13 mouse cellular contexts compared by ENCODE assay signal in genomic region chr7:24286090-24286489, GRCm38 (mm10). TPM values are rescaled to one million over a fixed set of nuclear protein-coding genes. Genes with fewer than 3 reads are reported as not detected.
DNase-seq lines count a peak whose midpoint lies in the region; ATAC-seq and TF ChIP-seq lines count a peak whose summit lies in the region.
"Had no signal": no experiment of that assay in that cellular context is flagged by ENCODE, and none has a peak within 500 bp of the region (broad histone marks: within the 10 kb centered on the region; RNA-seq: fewer than 3 reads in every experiment).

No protein-coding gene starts in this region.

- peaks cover 4% of the 10 kb centered on the region; the same call in 1 of the 2 replicates for H3K9me3 ChIP-seq in embryonic facial prominence, embryonic 10.5 days
- no peaks in the 10 kb centered on the region for H3K9me3 ChIP-seq in forebrain, postnatal 0 days (ENCODE audit: low read length)
- H3K9me3 ChIP-seq in midbrain, embryonic 10.5 days (replicated peaks): no peaks in the 10 kb centered on the region
- H3K9me3 ChIP-seq: liver, embryonic 15.5 days had no signal

- DNase-seq in kidney, adult 2 months: no peak
- DNase-seq in kidney, postnatal 14 days: no peak
- DNase-seq in thymus, postnatal 0 days (ENCODE audit: low spot score): peak; percentile 25
- DNase-seq in thymus, adult 18-20 months: no peak
- DNase-seq in embryonic facial prominence, embryonic 10.5 days (ENCODE audit: low spot score): peak; percentile 5
- no peak for DNase-seq in forebrain, postnatal 0 days
- no peak for DNase-seq in midbrain, embryonic 10.5 days (ENCODE audit: low spot score)
- DNase-seq: kidney, postnatal 36 days had no signal

- H3K4me1 ChIP-seq in kidney, adult 2 months (ENCODE audit: control insufficient read depth, insufficient read depth, low read length): no peaks in the 10 kb centered on the region
- H3K4me1 ChIP-seq in embryonic facial prominence, embryonic 10.5 days: no peaks in the 10 kb centered on the region
- no peaks in the 10 kb centered on the region for H3K4me1 ChIP-seq in forebrain, postnatal 0 days (ENCODE audit: insufficient read depth)
- no peaks in the 10 kb centered on the region for H3K4me1 ChIP-seq in midbrain, embryonic 10.5 days
- H3K4me1 ChIP-seq: heart, embryonic 12.5 days; liver, embryonic 15.5 days had no signal

- no peak overlapping the region for H3K27ac ChIP-seq in kidney, adult 2 months (ENCODE audit: insufficient read depth, low read depth, low read length)
- H3K27ac ChIP-seq in embryonic facial prominence, embryonic 10.5 days (replicated peaks): no peak overlapping the region
- no peak overlapping the region for H3K27ac ChIP-seq in forebrain, postnatal 0 days (ENCODE audit: low read depth, low read length)
- no peak overlapping the region for H3K27ac ChIP-seq in midbrain, embryonic 10.5 days (replicated peaks)
- H3K27ac ChIP-seq: liver, embryonic 15.5 days had no signal

- H3K4me3 ChIP-seq in kidney, adult 2 months (ENCODE audit: insufficient read depth, low read depth, low read length): no peak overlapping the region
- H3K4me3 ChIP-seq in embryonic facial prominence, embryonic 10.5 days: no peak overlapping the region
- H3K4me3 ChIP-seq in forebrain, postnatal 0 days (ENCODE audit: low read depth, low read length): no peak overlapping the region
- H3K4me3 ChIP-seq in midbrain, embryonic 10.5 days: no peak overlapping the region
- H3K4me3 ChIP-seq: heart, embryonic 12.5 days; liver, embryonic 15.5 days had no signal

- TF ChIP-seq CTCF in kidney, adult 2 months (conservative IDR thresholded peaks at IDR 0.05; ENCODE audit: insufficient read depth, insufficient read length, low read depth, low read length): peak; percentile 24; the same call in 1 of the 2 replicates
- TF ChIP-seq CTCF in forebrain, postnatal 0 days (IDR thresholded peaks at IDR 0.05; ENCODE audit: low read depth): no peak

- no peak overlapping the region for H3K4me2 ChIP-seq in forebrain, postnatal 0 days (ENCODE audit: low read depth)
- H3K4me2 ChIP-seq: heart, embryonic 12.5 days; liver, embryonic 15.5 days had no signal

- no peak for ATAC-seq in forebrain, postnatal 0 days
- ATAC-seq: hindbrain, embryonic 16.5 days had no signal

- no peaks in the 10 kb centered on the region for H3K27me3 ChIP-seq in kidney, adult 2 months (replicated peaks; ENCODE audit: control insufficient read depth, insufficient read depth, low read length)
- no peaks in the 10 kb centered on the region for H3K27me3 ChIP-seq in embryonic facial prominence, embryonic 10.5 days (replicated peaks; ENCODE audit: low read depth, poor library complexity, severe bottlenecking)
- no peaks in the 10 kb centered on the region for H3K27me3 ChIP-seq in forebrain, postnatal 0 days (ENCODE audit: insufficient read depth, low read length)
- no peaks in the 10 kb centered on the region for H3K27me3 ChIP-seq in midbrain, embryonic 10.5 days (ENCODE audit: low read depth, poor library complexity, severe bottlenecking)
- H3K27me3 ChIP-seq: heart, embryonic 12.5 days; liver, embryonic 15.5 days had no signal

- WGBS in kidney, adult 2 months: 53% methylated on average over 4 of the region's 4 CpGs
- WGBS in embryonic facial prominence, embryonic 10.5 days: 46% methylated on average over 4 of the region's 4 CpGs
- WGBS in forebrain, postnatal 0 days: 54% methylated on average over 4 of the region's 4 CpGs
- 50% methylated on average over 4 of the region's 4 CpGs for WGBS in midbrain, embryonic 10.5 days

- no peaks in the 10 kb centered on the region for H3K36me3 ChIP-seq in kidney, adult 2 months (ENCODE audit: control insufficient read depth, insufficient read depth, low read length)
- peaks cover 40% of the 10 kb centered on the region for H3K36me3 ChIP-seq in embryonic facial prominence, embryonic 10.5 days (replicated peaks)
- peaks cover 32% of the 10 kb centered on the region for H3K36me3 ChIP-seq in forebrain, postnatal 0 days (ENCODE audit: insufficient read depth)
- peaks cover 43% of the 10 kb centered on the region for H3K36me3 ChIP-seq in midbrain, embryonic 10.5 days

- H3K9ac ChIP-seq in forebrain, postnatal 0 days: no peak overlapping the region
- H3K9ac ChIP-seq: heart, embryonic 12.5 days; liver, embryonic 15.5 days had no signal

- no peak for TF ChIP-seq POLR2A in kidney, adult 2 months (IDR thresholded peaks at IDR 0.05; ENCODE audit: low read depth, low read length)

RNA-seq across cellular contexts. Expression of gene Zfp61, which starts 14.9 kb away (rescaled TPM):
- polyA plus RNA-seq in kidney, adult 2 months (2012; rRNA removed): 3.8 and 4.3 TPM in 2 replicates
- 26.2 and 26.8 TPM in 2 replicates for polyA plus RNA-seq in thymus, postnatal 0 days (2015; fragmentation: Nextera tagmentation; extraction: Ambion mirVana)
- 46.4 and 47.7 TPM in 2 replicates for polyA plus RNA-seq in embryonic facial prominence, embryonic 10.5 days (2016; fragmentation: Nextera tagmentation; extraction: Ambion mirVana)
- 32.9 and 34.8 TPM in 2 replicates for total RNA-seq in forebrain, postnatal 0 days (2014; rRNA removed)
- polyA plus RNA-seq in forebrain, postnatal 0 days (2015; fragmentation: Nextera tagmentation; extraction: Ambion mirVana): 24.5 and 30.8 TPM in 2 replicates
- 36.7 and 41.4 TPM in 2 replicates for polyA plus RNA-seq in midbrain, embryonic 10.5 days (2016; fragmentation: Nextera tagmentation; extraction: Ambion mirVana)

RNA-seq across cellular contexts. Expression of gene Zfp93, which starts 15.9 kb away (rescaled TPM):
- polyA plus RNA-seq in kidney, adult 2 months (2012; rRNA removed): 3.1 and 3.4 TPM in 2 replicates
- polyA plus RNA-seq in thymus, postnatal 0 days (2015; fragmentation: Nextera tagmentation; extraction: Ambion mirVana): 3.9 and 5.0 TPM in 2 replicates
- polyA plus RNA-seq in embryonic facial prominence, embryonic 10.5 days (2016; fragmentation: Nextera tagmentation; extraction: Ambion mirVana): 8.2 and 8.6 TPM in 2 replicates
- total RNA-seq in forebrain, postnatal 0 days (2014; rRNA removed): 9.7 and 13.2 TPM in 2 replicates
- polyA plus RNA-seq in forebrain, postnatal 0 days (2015; fragmentation: Nextera tagmentation; extraction: Ambion mirVana): 2.0 and 2.4 TPM in 2 replicates
- polyA plus RNA-seq in midbrain, embryonic 10.5 days (2016; fragmentation: Nextera tagmentation; extraction: Ambion mirVana): 6.2 and 7.4 TPM in 2 replicates

RNA-seq across cellular contexts. Expression of gene Zfp94, which starts 30.4 kb away (rescaled TPM):
- polyA plus RNA-seq in kidney, adult 2 months (2012; rRNA removed): 9.4 and 10.5 TPM in 2 replicates
- polyA plus RNA-seq in thymus, postnatal 0 days (2015; fragmentation: Nextera tagmentation; extraction: Ambion mirVana): 4.6 and 5.5 TPM in 2 replicates
- polyA plus RNA-seq in embryonic facial prominence, embryonic 10.5 days (2016; fragmentation: Nextera tagmentation; extraction: Ambion mirVana): 13.8 and 13.9 TPM in 2 replicates
- total RNA-seq in forebrain, postnatal 0 days (2014; rRNA removed): 15.8 and 16.9 TPM in 2 replicates
- 19.3 and 21.2 TPM in 2 replicates for polyA plus RNA-seq in forebrain, postnatal 0 days (2015; fragmentation: Nextera tagmentation; extraction: Ambion mirVana)
- polyA plus RNA-seq in midbrain, embryonic 10.5 days (2016; fragmentation: Nextera tagmentation; extraction: Ambion mirVana): 13.7 and 15.5 TPM in 2 replicates

RNA-seq across cellular contexts. Expression of gene Zfp108, which starts 31.5 kb away (rescaled TPM):
- 1.2 and 1.3 TPM in 2 replicates for polyA plus RNA-seq in kidney, adult 2 months (2012; rRNA removed)
- 0.85 and 0.89 TPM in 2 replicates for polyA plus RNA-seq in thymus, postnatal 0 days (2015; fragmentation: Nextera tagmentation; extraction: Ambion mirVana)
- 2.4 and 3.1 TPM in 2 replicates for polyA plus RNA-seq in embryonic facial prominence, embryonic 10.5 days (2016; fragmentation: Nextera tagmentation; extraction: Ambion mirVana)
- total RNA-seq in forebrain, postnatal 0 days (2014; rRNA removed): 9.1 and 13.0 TPM in 2 replicates
- 1.9 and 3.1 TPM in 2 replicates for polyA plus RNA-seq in forebrain, postnatal 0 days (2015; fragmentation: Nextera tagmentation; extraction: Ambion mirVana)
- 2.1 and 2.7 TPM in 2 replicates for polyA plus RNA-seq in midbrain, embryonic 10.5 days (2016; fragmentation: Nextera tagmentation; extraction: Ambion mirVana)
- polyA plus RNA-seq: G1E had no signal

RNA-seq across cellular contexts. Expression of gene Tescl, which starts 47.6 kb away (rescaled TPM):
- polyA plus RNA-seq in kidney, adult 2 months (2012; rRNA removed): 0.11 and 0.48 TPM in 2 replicates
- polyA plus RNA-seq in thymus, postnatal 0 days (2015; fragmentation: Nextera tagmentation; extraction: Ambion mirVana): not detected in 2 replicates
- polyA plus RNA-seq in embryonic facial prominence, embryonic 10.5 days (2016; fragmentation: Nextera tagmentation; extraction: Ambion mirVana): 0.17 TPM in 1 of 2 replicates, not detected in the other
- total RNA-seq in forebrain, postnatal 0 days (2014; rRNA removed): not detected in 2 replicates
- not detected in 2 replicates for polyA plus RNA-seq in forebrain, postnatal 0 days (2015; fragmentation: Nextera tagmentation; extraction: Ambion mirVana)
- 0.14 and 0.26 TPM in 2 replicates for polyA plus RNA-seq in midbrain, embryonic 10.5 days (2016; fragmentation: Nextera tagmentation; extraction: Ambion mirVana)
- total RNA-seq: G1E; left cerebral cortex, adult 18-20 months had no signal
- polyA plus RNA-seq: G1E; heart, embryonic 12.5 days; liver, embryonic 15.5 days had no signal

Comparison
In these comparisons a context has a peak if more than half of its experiments do, and no peak if none do; other contexts are left out.
1. DNase-seq: peak in thymus, postnatal 0 days (single experiment) and embryonic facial prominence, embryonic 10.5 days (single experiment); none in kidney, adult 2 months (single experiment), kidney, postnatal 14 days (single experiment), thymus, adult 18-20 months (0 of 2), forebrain, postnatal 0 days (single experiment) and midbrain, embryonic 10.5 days (single experiment).